Mouse (Mus musculus): ENCODE measurements around the gene Siva1. TPM values are rescaled to one million over a fixed set of nuclear protein-coding genes. Genes with fewer than 3 reads are reported as not detected.

Siva1 gene
- polyA plus RNA-seq, 1 experiment from 2014 or later: 152 TPM

GRCm38 (mm10) chr12:112604709-112605649 is 39.5 kb upstream of the Siva1 start:
- no peak overlapping the region for H3K4me3 ChIP-seq (replicated peaks; ENCODE audit: low read length)
- H3K4me2 ChIP-seq (ENCODE audit: low read depth, low read length): no peak overlapping the region
- 0 out of 2 replicates have a peak overlapping the region, but pooled peaks have one; percentile 11 for H3K9ac ChIP-seq (ENCODE audit: low read length)
- no peak overlapping the region for H3K27ac ChIP-seq (ENCODE audit: low read length)
- ATAC-seq (ENCODE audit: insufficient read depth, low FRiP score): peak; percentile 74
- no peaks in the 10 kb centered on the region for H3K9me3 ChIP-seq (replicated peaks; ENCODE audit: control insufficient read depth, low read length)
- H3K4me1 ChIP-seq (ENCODE audit: control insufficient read depth, insufficient read depth, low read length): peaks cover 3% of the 10 kb centered on the region; the same call in 1 of the 2 replicates
- 60% methylated on average over 20 of the region's 20 CpGs for WGBS
- H3K36me3 ChIP-seq (ENCODE audit: control insufficient read depth, insufficient read depth, low read length): no peaks in the 10 kb centered on the region
- no peaks in the 10 kb centered on the region for H3K27me3 ChIP-seq (ENCODE audit: control insufficient read depth, insufficient read depth, low read length)

GRCm38 (mm10) chr12:112605766-112606165 is 38.7 kb upstream of the Siva1 start:
- Histone ChIP-seq H3K9me3 (replicated peaks; ENCODE audit: control insufficient read depth, low read length) (no peaks in the 10 kb centered on the region), H3K27me3 (ENCODE audit: control insufficient read depth, insufficient read depth, low read length) (no peaks in the 10 kb centered on the region), H3K4me1 (ENCODE audit: control insufficient read depth, insufficient read depth, low read length) (peaks cover 3% of the 10 kb centered on the region; the same call in 1 of the 2 replicates), H3K27ac (ENCODE audit: low read length) (no peak overlapping the region), H3K4me3 (replicated peaks; ENCODE audit: low read length) (no peak overlapping the region), H3K9ac (ENCODE audit: low read length) (no peak overlapping the region), H3K4me2 (ENCODE audit: low read depth, low read length) (no peak overlapping the region), H3K36me3 (ENCODE audit: control insufficient read depth, insufficient read depth, low read length) (no peaks in the 10 kb centered on the region)
- peak; percentile 63; the same call in 1 of the 2 replicates for ATAC-seq (ENCODE audit: insufficient read depth, low FRiP score)
- WGBS: 43% methylated on average over 6 of the region's 6 CpGs

DNA sequence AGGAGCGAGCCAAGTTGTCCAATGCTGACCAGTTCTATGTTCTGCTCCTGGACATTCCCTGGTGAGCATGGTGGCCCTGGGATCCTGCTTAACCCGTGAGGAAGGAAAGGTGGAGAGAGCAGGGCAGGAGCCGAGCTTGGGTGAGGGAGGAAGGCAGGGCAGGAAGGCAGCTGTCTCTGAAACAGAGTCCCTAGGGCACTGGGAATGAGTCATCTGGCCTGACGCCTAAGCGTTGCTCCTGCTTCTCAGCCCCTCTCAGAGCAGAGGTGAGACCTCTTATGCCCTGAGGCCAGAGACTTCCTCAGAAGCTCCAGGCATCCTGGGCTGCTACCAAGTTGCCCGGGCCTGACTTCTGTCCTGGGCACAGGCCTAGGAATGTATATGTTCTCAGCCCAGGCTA is 37.5 kb upstream of the Siva1 start:
- no peak for ATAC-seq (ENCODE audit: insufficient read depth, low FRiP score)
- 67% methylated on average over 6 of the region's 6 CpGs for WGBS

GRCm38 (mm10) chr12:112609031-112609430 is 35.4 kb upstream of the Siva1 start:
- Histone ChIP-seq H3K9me3 (replicated peaks; ENCODE audit: control insufficient read depth, low read length) (no peaks in the 10 kb centered on the region), H3K36me3 (ENCODE audit: control insufficient read depth, insufficient read depth, low read length) (no peaks in the 10 kb centered on the region), H3K4me2 (ENCODE audit: low read depth, low read length) (no peak overlapping the region), H3K4me1 (ENCODE audit: control insufficient read depth, insufficient read depth, low read length) (peaks cover 3% of the 10 kb centered on the region; the same call in 1 of the 2 replicates), H3K9ac (ENCODE audit: low read length) (no peak overlapping the region), H3K27ac (ENCODE audit: low read length) (no peak overlapping the region), H3K27me3 (ENCODE audit: control insufficient read depth, insufficient read depth, low read length) (no peaks in the 10 kb centered on the region), H3K4me3 (replicated peaks; ENCODE audit: low read length) (no peak overlapping the region)
- 89% methylated on average over 10 of the region's 10 CpGs for WGBS
- ATAC-seq (ENCODE audit: insufficient read depth, low FRiP score): no peak

More for the DNA sequence above, 37.5 kb upstream of the Siva1 start:
- no peaks in the 10 kb centered on the region for H3K9me3 ChIP-seq (replicated peaks; ENCODE audit: control insufficient read depth, low read length)
- no peak overlapping the region for H3K4me3 ChIP-seq (replicated peaks; ENCODE audit: low read length)
- peaks cover 3% of the 10 kb centered on the region; the same call in 1 of the 2 replicates for H3K4me1 ChIP-seq (ENCODE audit: control insufficient read depth, insufficient read depth, low read length)
- no peak overlapping the region for H3K9ac ChIP-seq (ENCODE audit: low read length)
- H3K4me2 ChIP-seq (ENCODE audit: low read depth, low read length): no peak overlapping the region
- H3K36me3 ChIP-seq (ENCODE audit: control insufficient read depth, insufficient read depth, low read length): no peaks in the 10 kb centered on the region
- no peaks in the 10 kb centered on the region for H3K27me3 ChIP-seq (ENCODE audit: control insufficient read depth, insufficient read depth, low read length)
- H3K27ac ChIP-seq (ENCODE audit: low read length): no peak overlapping the region

DNA sequence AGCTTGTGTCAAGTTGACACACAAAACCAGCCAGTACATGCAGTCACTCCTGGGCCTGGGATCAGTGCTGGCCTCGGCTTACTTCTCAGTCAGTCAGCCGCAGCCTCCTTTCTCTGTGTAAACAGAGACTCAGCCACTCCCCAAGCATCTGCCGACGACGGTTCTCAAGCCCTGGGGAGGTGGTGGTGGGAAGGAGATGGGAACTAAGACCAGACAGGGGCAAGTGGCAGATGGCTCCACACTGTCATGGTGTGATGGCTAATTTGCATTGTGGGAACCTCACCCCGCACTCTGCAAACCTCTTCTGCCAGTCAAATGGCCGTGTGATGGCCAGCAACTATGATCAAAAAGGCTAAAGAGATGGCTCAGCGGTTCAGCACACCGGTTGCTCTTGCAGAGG is 27.8 kb upstream of the Siva1 start:
- H3K4me3 ChIP-seq (replicated peaks; ENCODE audit: low read length): no peak overlapping the region
- H3K9me3 ChIP-seq (replicated peaks; ENCODE audit: control insufficient read depth, low read length): no peaks in the 10 kb centered on the region
- H3K4me2 ChIP-seq (ENCODE audit: low read depth, low read length): no peak overlapping the region
- ATAC-seq (ENCODE audit: insufficient read depth, low FRiP score): no peak
- H3K4me1 ChIP-seq (ENCODE audit: control insufficient read depth, insufficient read depth, low read length): peaks cover 25% of the 10 kb centered on the region
- no peaks in the 10 kb centered on the region for H3K36me3 ChIP-seq (ENCODE audit: control insufficient read depth, insufficient read depth, low read length)
- H3K9ac ChIP-seq (ENCODE audit: low read length): no peak overlapping the region
- 40% methylated on average over 9 of the region's 9 CpGs for WGBS
- H3K27ac ChIP-seq (ENCODE audit: low read length): peak overlapping the region; percentile 30; the same call in 1 of the 2 replicates
- peaks cover 4% of the 10 kb centered on the region; the same call in 1 of the 2 replicates for H3K27me3 ChIP-seq (ENCODE audit: control insufficient read depth, insufficient read depth, low read length)

DNA sequence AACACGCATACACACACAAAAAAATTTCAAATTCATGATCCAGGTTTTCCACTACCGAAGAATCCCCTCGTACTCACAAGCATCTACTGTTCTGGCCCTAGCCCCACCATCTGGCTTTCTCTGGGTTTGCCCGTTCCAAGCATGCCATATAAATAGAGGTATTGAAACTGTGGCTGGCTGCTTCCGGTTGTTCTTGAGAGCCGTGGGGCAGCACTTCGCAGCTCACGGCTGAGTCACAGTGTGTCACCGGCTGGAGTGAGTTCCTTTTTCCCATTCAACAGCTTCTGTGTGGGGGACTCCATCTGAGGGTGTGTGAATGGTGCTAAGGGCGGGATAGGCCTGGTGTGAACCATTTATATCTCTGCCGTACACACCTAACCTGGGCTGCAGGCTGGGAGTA is 27.3 kb upstream of the Siva1 start:
- Histone ChIP-seq H3K4me1 (ENCODE audit: control insufficient read depth, insufficient read depth, low read length) (peaks cover 25% of the 10 kb centered on the region), H3K36me3 (ENCODE audit: control insufficient read depth, insufficient read depth, low read length) (no peaks in the 10 kb centered on the region)
- WGBS: 76% methylated on average over 11 of the region's 11 CpGs

GRCm38 (mm10) chr12:112617898-112618380 is 26.5 kb upstream of the Siva1 start:
- peaks cover 4% of the 10 kb centered on the region; the same call in 1 of the 2 replicates for H3K27me3 ChIP-seq (ENCODE audit: control insufficient read depth, insufficient read depth, low read length)
- no peak overlapping the region for H3K9ac ChIP-seq (ENCODE audit: low read length)
- 0 out of 2 replicates have a peak overlapping the region, but pooled peaks have one; percentile 3 for H3K27ac ChIP-seq (ENCODE audit: low read length)
- no peaks in the 10 kb centered on the region for H3K36me3 ChIP-seq (ENCODE audit: control insufficient read depth, insufficient read depth, low read length)
- no peak overlapping the region for H3K4me2 ChIP-seq (ENCODE audit: low read depth, low read length)
- 17% methylated on average over 8 of the region's 8 CpGs for WGBS
- no peaks in the 10 kb centered on the region for H3K9me3 ChIP-seq (replicated peaks; ENCODE audit: control insufficient read depth, low read length)
- ATAC-seq (ENCODE audit: insufficient read depth, low FRiP score): peak; percentile 61; the same call in 1 of the 2 replicates
- H3K4me1 ChIP-seq (ENCODE audit: control insufficient read depth, insufficient read depth, low read length): peaks cover 25% of the 10 kb centered on the region
- no peak overlapping the region for H3K4me3 ChIP-seq (replicated peaks; ENCODE audit: low read length)

More for the DNA sequence above, 27.3 kb upstream of the Siva1 start:
- Histone ChIP-seq H3K4me3 (replicated peaks; ENCODE audit: low read length) (no peak overlapping the region), H3K27me3 (ENCODE audit: control insufficient read depth, insufficient read depth, low read length) (peaks cover 4% of the 10 kb centered on the region; the same call in 1 of the 2 replicates), H3K27ac (ENCODE audit: low read length) (peak overlapping the region; percentile 30; the same call in 1 of the 2 replicates), H3K4me2 (ENCODE audit: low read depth, low read length) (no peak overlapping the region), H3K9ac (ENCODE audit: low read length) (no peak overlapping the region), H3K9me3 (replicated peaks; ENCODE audit: control insufficient read depth, low read length) (no peaks in the 10 kb centered on the region)
- ATAC-seq (ENCODE audit: insufficient read depth, low FRiP score): no peak

GRCm38 (mm10) chr12:112618981-112619685 is 25.3 kb upstream of the Siva1 start:
- H3K27me3 ChIP-seq (ENCODE audit: control insufficient read depth, insufficient read depth, low read length): peaks cover 4% of the 10 kb centered on the region; the same call in 1 of the 2 replicates
- H3K4me3 ChIP-seq (replicated peaks; ENCODE audit: low read length): peak overlapping the region; percentile 55
- no peaks in the 10 kb centered on the region for H3K36me3 ChIP-seq (ENCODE audit: control insufficient read depth, insufficient read depth, low read length)
- ATAC-seq (ENCODE audit: insufficient read depth, low FRiP score): no peak
- H3K4me1 ChIP-seq (ENCODE audit: control insufficient read depth, insufficient read depth, low read length): peaks cover 25% of the 10 kb centered on the region
- no peaks in the 10 kb centered on the region for H3K9me3 ChIP-seq (replicated peaks; ENCODE audit: control insufficient read depth, low read length)
- H3K9ac ChIP-seq (ENCODE audit: low read length): peak overlapping the region; percentile 70
- no peak overlapping the region for H3K27ac ChIP-seq (ENCODE audit: low read length)
- peak overlapping the region; percentile 85 for H3K4me2 ChIP-seq (ENCODE audit: low read depth, low read length)
- 30% methylated on average over 13 of the region's 13 CpGs for WGBS

Measured in stomach, embryonic 16.5 days (tissue).